Mouse (Mus musculus): ENCODE measurements at regions not wholly inside any gene's neighbourhood (a gene's known extent, or its start where the extent isn't known, plus 50 kb on each side); places are given as distances from the start of the nearest gene placed in this dataset.

GRCm38 (mm10) chr11:113113220-113113817 lies 331.3 kb downstream of the Sox9 start:
- TF ChIP-seq CTCF (conservative IDR thresholded peaks at IDR 0.05; ENCODE audit: insufficient read depth, insufficient read length, low read depth, low read length) = no peak
- TF ChIP-seq POLR2A (IDR thresholded peaks at IDR 0.05; ENCODE audit: low read depth, low read length) = no peak

Data from kidney, adult 2 months (tissue).